Mouse (Mus musculus) thymus, adult 18-20 months (tissue): ENCODE data around the gene Eed.

Source experiments
- DNase-seq, 2 experiments: peaks; one replicate each; pipeline ENCODE4 v3.0.0; 2022; ENCODE audit warnings: mixed read lengths in 2 of 2

The Eed gene

GRCm38 (mm10) chr7:89907950-89908349 lies 72.8 kb downstream of the Eed start:
- DNase-seq = peak in 1 of 2 experiments; percentile 7
